Mouse (Mus musculus) induced T-regulatory cell, adult 2 months (primary cell): ENCODE results near the gene Tmc8.

Experiments used
- DNase-seq: peaks from one replicate; pipeline ENCODE4 v3.0.0-alpha.2; 2012; ENCODE audit warnings: low read depth

The Tmc8 gene

DNA sequence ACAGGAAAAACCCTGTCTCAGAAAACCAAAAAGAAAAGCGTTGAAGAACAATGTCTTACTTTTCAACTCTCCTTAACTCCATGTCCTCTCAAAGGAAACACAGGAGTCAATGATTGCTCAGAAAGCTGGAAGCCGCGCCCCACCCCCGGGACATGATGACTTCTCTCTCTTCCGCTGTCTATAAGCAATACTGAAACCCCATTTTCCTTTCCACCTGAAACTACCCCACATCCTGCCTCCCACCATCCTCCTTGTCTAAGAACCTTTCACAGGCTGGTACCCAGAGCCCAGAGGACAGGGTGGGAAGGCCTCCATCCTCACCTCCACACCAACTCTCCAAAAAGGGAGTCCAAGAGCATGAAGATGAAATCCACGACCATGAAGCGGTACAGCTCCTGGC lies 9.5 kb upstream of the Tmc8 start:
- DNase-seq = peak; percentile 80

DNA sequence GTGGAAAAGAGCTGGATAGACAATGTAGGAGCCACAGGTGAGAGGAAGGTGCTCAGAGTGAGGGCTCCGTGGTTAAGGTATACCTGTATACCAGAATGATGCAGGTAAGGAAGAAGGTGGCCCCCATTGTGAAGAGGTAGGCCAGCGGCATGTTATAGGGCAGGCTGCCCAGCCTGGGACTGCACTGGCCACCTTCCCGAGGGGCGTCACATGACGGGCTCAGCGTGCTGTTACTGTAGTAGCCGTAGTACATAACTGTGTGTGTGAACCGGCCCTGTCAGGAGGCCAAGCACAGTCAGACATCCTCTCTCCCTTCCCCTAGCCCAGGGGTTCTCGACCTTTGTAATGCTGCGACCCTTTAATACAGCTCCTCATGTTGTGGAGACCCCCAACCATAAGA lies 7.0 kb upstream of the Tmc8 start:
- DNase-seq = no peak

- DNase-seq = no peak
Observed at GRCm38 (mm10) chr11:117775540-117775939, 6.3 kb upstream of the Tmc8 start.

DNA sequence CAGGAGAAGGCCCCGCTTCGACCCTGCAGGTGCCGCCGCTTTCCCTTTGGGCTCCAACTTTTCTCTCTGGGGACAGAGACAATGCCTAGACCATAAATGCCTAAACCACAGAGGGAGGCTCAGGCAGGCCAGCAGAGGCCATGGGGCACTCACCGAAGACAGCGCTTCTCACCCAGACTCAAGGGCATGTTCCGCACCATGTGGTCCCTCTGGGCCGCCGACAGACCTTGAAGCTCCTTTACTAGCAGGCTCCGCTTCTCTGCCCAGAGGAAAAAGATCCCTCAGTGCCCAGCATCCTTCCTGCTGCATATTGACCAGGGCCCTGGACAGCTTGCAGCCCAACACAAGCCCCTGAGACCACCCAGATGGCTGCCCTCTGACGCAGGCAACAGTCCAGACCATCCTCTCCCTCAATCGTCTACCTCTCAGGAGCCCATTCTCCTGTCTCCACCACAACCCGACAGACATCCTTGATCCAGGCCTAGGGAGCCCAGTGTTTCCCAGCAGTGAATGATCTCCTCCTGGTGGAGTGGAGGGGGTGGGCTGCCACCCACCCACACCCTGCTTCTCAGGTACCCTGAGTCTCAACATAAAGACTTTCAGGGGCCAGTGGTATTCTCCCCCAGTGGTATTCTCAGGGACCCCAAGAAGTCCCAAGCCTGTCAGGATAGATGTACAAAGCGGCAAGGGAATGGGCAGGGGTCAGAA lies 5.6 kb upstream of the Tmc8 start:
- no peak for DNase-seq

DNA sequence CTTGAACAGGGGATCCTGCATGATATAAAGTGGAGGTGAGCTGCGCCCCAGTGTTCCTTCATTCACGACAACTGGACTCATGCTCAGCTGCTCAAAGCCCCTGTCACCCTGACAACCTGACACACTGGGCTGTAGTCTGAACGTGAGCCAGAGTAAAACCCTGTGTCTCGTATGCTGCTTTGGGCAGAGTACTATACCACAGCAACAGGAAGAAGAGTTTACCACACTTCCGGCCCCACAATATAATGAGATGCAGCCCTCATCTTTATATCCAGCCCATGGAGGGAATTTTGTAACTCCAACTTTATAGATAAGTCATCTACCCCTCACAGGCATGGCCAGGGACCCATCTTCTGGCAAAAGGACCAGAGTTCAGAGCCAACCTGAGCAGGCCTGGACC lies 4.8 kb upstream of the Tmc8 start:
- peak; percentile 85 for DNase-seq

- no peak for DNase-seq
Observed at GRCm38 (mm10) chr11:117778031-117778430, 3.8 kb upstream of the Tmc8 start.

DNA sequence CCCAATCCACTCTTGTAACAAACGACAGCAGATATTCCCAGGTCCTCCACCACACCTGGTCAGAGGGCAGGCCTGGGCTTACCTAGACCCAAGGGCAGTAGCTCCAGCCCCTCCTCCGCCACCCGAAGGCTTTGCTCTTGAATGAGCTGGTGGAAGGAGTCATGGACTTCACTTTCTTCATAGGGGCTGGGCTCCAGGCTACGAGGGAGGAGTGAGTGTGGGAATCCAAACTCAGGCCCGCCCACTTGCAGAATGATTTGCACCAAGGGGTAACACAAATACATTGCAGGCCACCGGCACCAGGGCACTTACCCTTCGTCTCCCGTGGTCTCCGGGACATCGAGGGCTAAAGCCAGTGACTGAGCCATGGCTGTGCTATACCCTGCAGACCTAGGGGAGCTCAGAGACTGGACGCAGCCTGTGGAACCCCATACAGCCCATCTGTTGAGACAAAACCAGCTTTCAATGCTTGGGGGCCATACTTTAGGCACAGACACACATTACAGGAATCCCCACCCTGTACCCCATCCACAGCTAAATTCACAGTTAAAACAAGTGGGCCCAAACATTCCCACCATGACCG lies 2.9 kb upstream of the Tmc8 start:
- peak; percentile 60 for DNase-seq

DNA sequence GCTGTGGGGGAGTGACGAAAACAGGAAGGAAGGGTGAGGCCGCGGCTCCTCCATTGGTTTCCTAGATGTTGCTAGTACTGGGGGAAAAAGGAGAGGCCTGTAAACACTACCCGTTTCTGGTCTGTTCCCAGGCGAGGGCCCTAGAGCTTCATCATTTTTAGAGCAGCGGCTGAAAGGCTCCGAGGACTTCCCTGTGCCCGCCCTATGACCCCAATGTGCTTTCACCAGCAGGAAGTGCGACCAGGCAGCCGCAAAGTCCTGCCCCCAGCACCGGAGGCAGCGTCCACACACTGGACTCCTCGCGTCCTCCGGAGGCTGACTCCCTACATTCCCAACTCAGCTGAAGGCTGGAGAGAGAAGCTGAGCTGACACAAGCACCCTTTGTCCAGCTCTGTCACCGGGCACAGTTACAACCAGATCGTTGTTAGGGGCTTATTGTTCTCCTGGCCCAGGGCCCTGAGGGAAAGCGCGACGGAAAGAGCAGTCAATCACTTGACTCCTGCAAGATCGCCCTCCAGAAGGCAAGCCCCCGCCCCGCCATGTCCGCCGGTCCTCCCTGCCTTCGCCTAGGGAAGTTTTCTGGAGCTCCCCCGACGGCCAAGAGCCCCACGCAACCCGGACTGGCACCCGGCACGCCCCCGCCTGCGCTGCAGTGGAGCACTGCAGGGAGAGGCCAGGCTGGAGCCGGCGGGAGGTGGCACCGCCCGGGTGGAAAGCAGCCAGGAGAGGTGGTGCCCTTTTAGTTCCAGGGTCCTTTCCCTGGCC lies 2.3 kb upstream of the Tmc8 start:
- DNase-seq = peak; percentile 72

DNA sequence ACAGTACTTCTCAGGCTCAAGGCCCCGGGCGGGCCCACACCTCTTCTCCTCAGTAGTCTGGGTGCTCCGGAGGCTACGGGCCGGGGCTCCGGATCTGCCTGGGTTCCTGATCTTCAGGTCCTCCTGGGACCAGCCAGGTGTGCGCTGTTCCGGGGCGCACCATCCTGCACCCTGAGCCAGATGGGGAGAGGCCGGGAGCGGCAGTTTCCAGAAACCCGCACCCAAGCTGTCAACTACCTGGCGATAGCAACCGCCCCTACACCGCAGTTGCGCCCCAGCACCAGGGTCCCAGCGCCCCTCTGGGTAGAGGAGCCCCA lies 1.7 kb upstream of the Tmc8 start:
- no peak for DNase-seq

- DNase-seq = peak; percentile 98
Observed at GRCm38 (mm10) chr11:117780582-117781111, 1.2 kb upstream of the Tmc8 start.

DNA sequence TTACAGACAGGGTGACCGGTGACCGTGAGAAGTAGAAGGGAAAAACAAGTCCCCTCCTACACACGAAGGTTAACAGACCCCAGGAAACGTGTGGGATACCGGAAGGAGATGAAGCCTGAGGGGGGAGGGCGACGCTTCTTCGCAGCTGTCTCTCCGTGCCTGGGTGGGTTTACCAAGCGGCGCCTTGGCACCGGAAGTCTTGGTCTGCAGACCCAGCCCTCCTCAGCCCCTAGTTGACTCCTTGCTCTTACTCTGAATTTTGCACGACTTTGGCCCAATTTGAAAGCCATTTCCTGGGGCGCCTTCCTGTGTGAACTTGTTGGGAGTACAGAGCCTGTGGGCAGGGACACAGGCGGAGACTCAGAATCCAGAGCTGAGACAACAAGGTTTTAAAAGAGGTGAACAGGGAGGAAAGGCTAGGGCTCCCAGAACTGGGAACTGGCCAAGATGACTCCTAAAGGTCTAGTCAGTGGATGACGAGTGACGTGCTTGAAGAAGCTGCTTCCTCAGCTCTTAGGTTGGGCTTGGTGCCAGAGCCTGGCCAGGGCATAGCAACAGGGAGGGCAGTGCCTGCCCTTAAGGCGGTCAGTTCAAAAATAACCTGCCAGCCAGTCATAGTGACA lies 566 bp upstream of the Tmc8 start:
- DNase-seq = no peak

- DNase-seq = no peak
Observed at GRCm38 (mm10) chr11:117782705-117783034, 794 bp downstream of the Tmc8 start.

GRCm38 (mm10) chr11:117783089-117783488 lies 1.2 kb downstream of the Tmc8 start:
- peak; percentile 83 for DNase-seq

- peak; percentile 58 for DNase-seq
Observed at GRCm38 (mm10) chr11:117783683-117784309, 1.9 kb downstream of the Tmc8 start.

DNA sequence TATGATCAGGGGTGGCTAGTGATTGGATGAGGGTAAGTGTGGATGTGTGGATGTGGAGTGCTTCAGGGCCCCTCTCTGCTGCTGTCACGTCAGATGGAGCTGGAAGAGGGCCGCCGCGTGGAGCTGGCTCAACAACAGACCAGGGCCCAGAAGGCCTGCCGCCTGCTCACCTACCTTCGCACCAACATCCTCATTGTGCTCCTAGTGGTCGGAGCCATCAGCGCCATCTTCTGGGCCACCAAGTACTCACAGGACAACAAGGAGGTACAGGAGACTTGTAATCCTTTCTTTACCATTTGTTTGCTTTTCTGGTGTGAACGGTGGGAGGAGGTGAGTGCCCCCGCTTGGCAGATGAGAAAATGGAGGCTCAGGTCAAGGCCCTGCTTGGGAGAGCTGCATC lies 4.4 kb downstream of the Tmc8 start:
- peak; percentile 83 for DNase-seq

- DNase-seq = peak; percentile 60
Observed at GRCm38 (mm10) chr11:117788481-117788880, 6.6 kb downstream of the Tmc8 start.

- peak; percentile 79 for DNase-seq
Observed at GRCm38 (mm10) chr11:117790286-117790685, 8.4 kb downstream of the Tmc8 start.

- no peak for DNase-seq
Observed at GRCm38 (mm10) chr11:117790703-117791440, 9.0 kb downstream of the Tmc8 start.

DNA sequence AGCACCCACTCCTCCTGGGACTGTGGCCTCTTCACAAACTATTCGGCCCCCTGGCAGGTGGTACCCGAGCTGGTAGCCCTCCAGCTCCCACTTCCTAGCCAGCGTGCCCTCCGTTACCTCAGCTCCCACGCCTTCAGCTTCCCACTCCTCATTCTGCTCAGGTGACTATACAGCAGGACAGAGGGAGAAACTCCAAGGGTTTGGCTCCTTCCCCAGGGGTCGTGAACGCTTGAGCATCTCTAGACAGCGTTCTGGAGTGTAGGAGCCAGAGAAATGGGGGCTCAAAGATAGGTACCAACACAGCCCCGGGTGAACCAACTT lies 9.5 kb downstream of the Tmc8 start:
- no peak for DNase-seq

GRCm38 (mm10) chr11:117792281-117792888 lies 10.5 kb downstream of the Tmc8 start:
- peak; percentile 72 for DNase-seq

GRCm38 (mm10) chr11:117794035-117794551 lies 12.2 kb downstream of the Tmc8 start:
- no peak for DNase-seq
